Mouse (Mus musculus) erythroblast, embryonic 14.5 days (primary cell): ENCODE data around the gene Tspan13.

ENCODE experiments used
- GATA1 ChIP-seq: IDR thresholded peaks from 2 replicates; pipeline ENCODE4 v1.6.1; 2012; ENCODE audit warnings: low read length, inconsistent platforms, mixed read lengths
- TAL1 ChIP-seq: IDR thresholded peaks from 3 replicates; pipeline ENCODE4 v1.6.1; 2012; ENCODE audit warnings: low read length, inconsistent platforms, mixed read lengths

- TF ChIP-seq GATA1 (no peak), TAL1 (no peak)
Observed at GRCm38 (mm10) chr12:36072860-36073259, 30.6 kb upstream of the Tspan13 start.
